Mouse (Mus musculus) lung, adult 2 months (tissue): ENCODE data around the gene Sf3a2.

Experiments used
- CTCF ChIP-seq: fragments of 200-500 bp; IDR thresholded peaks from 2 replicates; pipeline ENCODE4 v1.5.1; 2011; ENCODE audit warnings: mild to moderate bottlenecking, low read length, control low read depth; ENCODE audit not compliant: insufficient read depth
- POLR2A ChIP-seq: fragments of 200-500 bp; IDR thresholded peaks from 2 replicates; pipeline ENCODE4 v1.6.1; 2011; ENCODE audit warnings: low read depth, mild to moderate bottlenecking, control low read depth, low read length, borderline replicate concordance; ENCODE audit errors: extremely low read depth

GRCm38 (mm10) chr10:80845732-80846131 lies 47.7 kb downstream of the Sf3a2 start:
- no peak for TF ChIP-seq POLR2A
- TF ChIP-seq CTCF: no peak
